Mouse (Mus musculus) liver, adult 2 months (tissue): Measurements from ENCODE around the gene 9530068E07Rik.

Experiments
- CTCF ChIP-seq: fragments of 200-500 bp; IDR thresholded peaks from 2 replicates; pipeline ENCODE4 v1.5.1; 2011; ENCODE audit warnings: low read depth, low read length, control low read depth
- POLR2A ChIP-seq: fragments of 200-500 bp; IDR thresholded peaks from 2 replicates; pipeline ENCODE4 v1.6.1; 2011; ENCODE audit warnings: low read length, control low read depth; ENCODE audit not compliant: insufficient read depth; ENCODE audit errors: extremely low read depth

DNA sequence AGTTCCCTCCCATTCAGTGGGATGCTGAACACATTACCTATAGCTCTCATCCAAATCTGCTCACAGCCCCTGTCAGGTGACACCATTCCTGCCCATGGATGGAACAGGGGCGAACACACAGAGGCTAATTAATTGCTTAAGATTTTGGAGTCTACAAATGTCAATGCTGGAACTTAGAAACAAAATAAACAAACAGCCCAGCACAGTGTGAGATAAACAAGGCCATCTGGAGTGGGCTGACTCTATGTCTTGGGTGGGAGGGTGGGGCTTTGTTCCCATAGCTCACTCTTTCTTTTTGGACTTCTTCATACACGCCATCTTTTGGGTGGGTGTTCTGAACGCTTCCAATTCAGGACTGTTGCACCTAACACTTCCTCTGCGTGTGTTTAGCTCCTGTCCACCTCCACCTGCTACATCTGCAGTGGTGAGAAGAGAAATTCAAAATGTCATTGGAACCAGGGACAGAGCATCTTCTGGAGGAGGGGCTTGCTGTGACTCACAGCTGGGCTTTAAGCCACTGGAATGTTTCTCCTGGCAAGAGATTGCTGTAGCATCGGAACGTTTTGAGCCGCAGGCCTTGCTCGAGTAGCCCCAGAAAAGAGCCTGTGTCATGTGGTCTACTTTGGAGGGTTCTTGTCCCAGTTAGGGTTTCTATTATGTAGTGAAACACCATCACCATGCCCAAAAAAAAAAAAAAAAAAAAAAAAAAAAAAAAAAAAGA lies 37.0 kb downstream of the 9530068E07Rik start:
- TF ChIP-seq CTCF (no peak), POLR2A (no peak)
